ENCODE assay signal across 9 mouse cellular contexts in genomic region chr1:45312870-45313269, GRCm38 (mm10). TPM values are rescaled to one million over a fixed set of nuclear protein-coding genes. Genes with fewer than 3 reads are reported as not detected.
DNase-seq lines count a peak whose midpoint lies in the region; ATAC-seq and TF ChIP-seq lines count a peak whose summit lies in the region.
"Had no signal": no experiment of that assay in that cellular context is flagged by ENCODE, and none has a peak within 500 bp of the region (broad histone marks: within the 10 kb centered on the region; RNA-seq: fewer than 3 reads in every experiment).

No protein-coding gene starts in this region.

- H3K4me2 ChIP-seq in liver, embryonic 11.5 days: no peak overlapping the region
- H3K4me2 ChIP-seq in liver, embryonic 12.5 days: no peak overlapping the region
- H3K4me2 ChIP-seq in embryonic facial prominence, embryonic 14.5 days (ENCODE audit: low read depth, low read length): peak overlapping the region; percentile 64
- H3K4me2 ChIP-seq in midbrain, embryonic 11.5 days: no peak overlapping the region

- no peak for DNase-seq in liver, embryonic 11.5 days (ENCODE audit: low spot score)
- peak; percentile 92 for DNase-seq in embryonic facial prominence, embryonic 14.5 days (ENCODE audit: low spot score)
- DNase-seq in heart, postnatal 4 days: peak; percentile 50
- DNase-seq in midbrain, embryonic 11.5 days (ENCODE audit: low spot score, missing footprints): no peak
- no peak for DNase-seq in spleen, adult 12 weeks (ENCODE audit: low spot score)

- no peak for TF ChIP-seq CTCF in small intestine, adult 2 months (IDR thresholded peaks at IDR 0.05; ENCODE audit: extremely low read depth, insufficient read length, insufficient replicate concordance, low read depth, low read length)

- peak overlapping the region; percentile 5; the same call in 1 of the 2 replicates for H3K4me3 ChIP-seq in liver, embryonic 11.5 days (ENCODE audit: low read depth, low read length)
- H3K4me3 ChIP-seq in liver, embryonic 12.5 days: no peak overlapping the region; the same call in 1 of the 2 replicates
- peak overlapping the region; percentile 56 for H3K4me3 ChIP-seq in embryonic facial prominence, embryonic 14.5 days (ENCODE audit: low read depth, low read length)
- H3K4me3 ChIP-seq in small intestine, adult 2 months (ENCODE audit: low read depth, low read length): no peak overlapping the region
- no peak overlapping the region for H3K4me3 ChIP-seq in midbrain, embryonic 11.5 days (ENCODE audit: low read depth, low read length)
- H3K4me3 ChIP-seq: hindbrain, embryonic 15.5 days had no signal

- H3K36me3 ChIP-seq in liver, embryonic 11.5 days (ENCODE audit: control insufficient read depth, insufficient read depth, low read length): no peaks in the 10 kb centered on the region
- H3K36me3 ChIP-seq in liver, embryonic 12.5 days: no peaks in the 10 kb centered on the region
- peaks cover 9% of the 10 kb centered on the region for H3K36me3 ChIP-seq in embryonic facial prominence, embryonic 14.5 days (ENCODE audit: control insufficient read depth, insufficient read depth, low read length)
- 0 out of 2 replicates have a peak, but pooled peaks cover 2% of the 10 kb centered on the region for H3K36me3 ChIP-seq in small intestine, adult 2 months (ENCODE audit: control insufficient read depth, insufficient read depth, low read length)
- no peaks in the 10 kb centered on the region for H3K36me3 ChIP-seq in midbrain, embryonic 11.5 days (ENCODE audit: control insufficient read depth, insufficient read depth, low read length)
- H3K36me3 ChIP-seq: hindbrain, embryonic 15.5 days had no signal

- H3K9ac ChIP-seq in liver, embryonic 11.5 days (ENCODE audit: low read depth, low read length): no peak overlapping the region
- no peak overlapping the region for H3K9ac ChIP-seq in liver, embryonic 12.5 days
- H3K9ac ChIP-seq in embryonic facial prominence, embryonic 14.5 days (ENCODE audit: low read depth, low read length): peak overlapping the region; percentile 83
- H3K9ac ChIP-seq in midbrain, embryonic 11.5 days (ENCODE audit: low read length): no peak overlapping the region
- H3K9ac ChIP-seq: hindbrain, embryonic 15.5 days had no signal

- H3K9me3 ChIP-seq in liver, embryonic 11.5 days (ENCODE audit: control insufficient read depth, low read length): no peaks in the 10 kb centered on the region
- no peaks in the 10 kb centered on the region for H3K9me3 ChIP-seq in liver, embryonic 12.5 days (replicated peaks)
- no peaks in the 10 kb centered on the region for H3K9me3 ChIP-seq in embryonic facial prominence, embryonic 14.5 days (ENCODE audit: control insufficient read depth, low read length)
- no peaks in the 10 kb centered on the region for H3K9me3 ChIP-seq in midbrain, embryonic 11.5 days (ENCODE audit: control insufficient read depth, low read length)
- H3K9me3 ChIP-seq: hindbrain, embryonic 15.5 days had no signal

- TF ChIP-seq POLR2A in small intestine, adult 2 months (IDR thresholded peaks at IDR 0.05; ENCODE audit: low read depth, low read length): no peak

- no peaks in the 10 kb centered on the region for H3K27me3 ChIP-seq in liver, embryonic 11.5 days (replicated peaks; ENCODE audit: control insufficient read depth, insufficient read depth, low read length)
- no peaks in the 10 kb centered on the region for H3K27me3 ChIP-seq in liver, embryonic 12.5 days (replicated peaks)
- no peaks in the 10 kb centered on the region for H3K27me3 ChIP-seq in embryonic facial prominence, embryonic 14.5 days (replicated peaks; ENCODE audit: control insufficient read depth, insufficient read depth, low read length)
- H3K27me3 ChIP-seq in small intestine, adult 2 months (ENCODE audit: control insufficient read depth, insufficient read depth, low read length): no peaks in the 10 kb centered on the region
- H3K27me3 ChIP-seq in midbrain, embryonic 11.5 days (ENCODE audit: control insufficient read depth, insufficient read depth, low read length): no peaks in the 10 kb centered on the region
- H3K27me3 ChIP-seq: hindbrain, embryonic 15.5 days had no signal

- no peak for ATAC-seq in liver, embryonic 11.5 days (replicated peaks; ENCODE audit: low FRiP score)
- no peak for ATAC-seq in liver, embryonic 12.5 days
- peak; percentile 52 for ATAC-seq in embryonic facial prominence, embryonic 14.5 days (ENCODE audit: low read depth)
- ATAC-seq in midbrain, embryonic 11.5 days (ENCODE audit: low FRiP score): no peak

- H3K4me1 ChIP-seq in liver, embryonic 11.5 days (replicated peaks; ENCODE audit: control insufficient read depth, insufficient read depth, low read length): no peaks in the 10 kb centered on the region; the same call in 1 of the 2 replicates
- H3K4me1 ChIP-seq in liver, embryonic 12.5 days: no peaks in the 10 kb centered on the region
- peaks cover 10% of the 10 kb centered on the region for H3K4me1 ChIP-seq in embryonic facial prominence, embryonic 14.5 days (ENCODE audit: control insufficient read depth, insufficient read depth, low read length)
- no peaks in the 10 kb centered on the region for H3K4me1 ChIP-seq in small intestine, adult 2 months (ENCODE audit: control insufficient read depth, insufficient read depth, insufficient read length, low read length)
- no peaks in the 10 kb centered on the region for H3K4me1 ChIP-seq in midbrain, embryonic 11.5 days (ENCODE audit: control insufficient read depth, insufficient read depth, low read length)

- no peak overlapping the region for H3K27ac ChIP-seq in liver, embryonic 11.5 days (ENCODE audit: low read depth, low read length)
- no peak overlapping the region for H3K27ac ChIP-seq in liver, embryonic 12.5 days
- peak overlapping the region; percentile 97 for H3K27ac ChIP-seq in embryonic facial prominence, embryonic 14.5 days (replicated peaks; ENCODE audit: low read depth, low read length)
- H3K27ac ChIP-seq in small intestine, adult 2 months (ENCODE audit: insufficient read depth, low read depth, low read length): peak overlapping the region; percentile 22; the same call in 1 of the 2 replicates
- no peak overlapping the region for H3K27ac ChIP-seq in midbrain, embryonic 11.5 days (ENCODE audit: low read depth, low read length)
- H3K27ac ChIP-seq: hindbrain, embryonic 15.5 days; macrophage had no signal

RNA-seq across cellular contexts. Expression of gene Col3a1, which starts 1.5 kb away (rescaled TPM):
- polyA plus RNA-seq in liver, embryonic 11.5 days (2014; fragmentation: Nextera tagmentation; extraction: Ambion mirVana): 293 and 303 TPM in 2 replicates
- 192 TPM in 2 replicates for polyA plus RNA-seq in liver, embryonic 12.5 days (2016; fragmentation: Nextera tagmentation; extraction: Ambion mirVana)
- polyA plus RNA-seq in embryonic facial prominence, embryonic 14.5 days (2014; fragmentation: Nextera tagmentation; extraction: Ambion mirVana): 3,558 and 3,663 TPM in 2 replicates
- 1,000 to 10,000 TPM; 1,443 to 1,651 TPM for total RNA-seq in heart, postnatal 4 days (2021)
- polyA plus RNA-seq in small intestine, adult 2 months (2012; rRNA removed): 29.3 and 30.3 TPM in 2 replicates
- 400 and 432 TPM in 2 replicates for polyA plus RNA-seq in midbrain, embryonic 11.5 days (2014; fragmentation: Nextera tagmentation; extraction: Ambion mirVana)

Comparison
In these comparisons a context has a peak if more than half of its experiments do, and no peak if none do; other contexts are left out.
1. H3K4me3 ChIP-seq: peak in liver, embryonic 11.5 days (single experiment) and embryonic facial prominence, embryonic 14.5 days (single experiment); none in liver, embryonic 12.5 days (single experiment), small intestine, adult 2 months (single experiment) and midbrain, embryonic 11.5 days (single experiment).
2. DNase-seq: peak in embryonic facial prominence, embryonic 14.5 days (single experiment) and heart, postnatal 4 days (single experiment); none in liver, embryonic 11.5 days (single experiment), midbrain, embryonic 11.5 days (single experiment) and spleen, adult 12 weeks (single experiment).
3. H3K27ac ChIP-seq: peak in embryonic facial prominence, embryonic 14.5 days (single experiment) and small intestine, adult 2 months (single experiment); none in liver, embryonic 11.5 days (single experiment), liver, embryonic 12.5 days (single experiment) and midbrain, embryonic 11.5 days (single experiment).